Mouse (Mus musculus) midbrain, embryonic 16.5 days (tissue): ENCODE data around the gene Homer2. TPM values are rescaled to one million over a fixed set of nuclear protein-coding genes. Genes with fewer than 3 reads are reported as not detected.

ENCODE experiments used
- ATAC-seq: fragments of 200-750 bp; cut with Nextera tagmentation; 2 replicates; pipeline ENCODE4 v1.8.0; 2017; ENCODE audit warnings: moderate TSS enrichment
- H3K27ac ChIP-seq: fragments of 300-500 bp; sonication (generic); 2 replicates; pipeline ENCODE4 v1.5.1; 2014; ENCODE audit warnings: mild to moderate bottlenecking, low read length, mixed read lengths
- H3K27me3 ChIP-seq: fragments of 300-500 bp; sonication (generic); 2 replicates; pipeline ENCODE4 v1.6.1; 2014; ENCODE audit warnings: low read depth, low read length, mixed read lengths; ENCODE audit not compliant: control insufficient read depth, insufficient read depth
- H3K36me3 ChIP-seq: fragments of 300-500 bp; sonication (generic); 2 replicates; pipeline ENCODE4 v1.6.1; 2014; ENCODE audit warnings: mild to moderate bottlenecking, low read length, moderate library complexity, mixed read lengths; ENCODE audit not compliant: control insufficient read depth, insufficient read depth
- H3K4me1 ChIP-seq: fragments of 300-500 bp; sonication (generic); 2 replicates; pipeline ENCODE4 v1.6.1; 2014; ENCODE audit warnings: mild to moderate bottlenecking, low read length, mixed read lengths; ENCODE audit not compliant: control insufficient read depth, insufficient read depth
- H3K4me2 ChIP-seq: fragments of 300-500 bp; sonication (generic); 2 replicates; pipeline ENCODE4 v1.6.1; 2014; ENCODE audit warnings: mild to moderate bottlenecking, low read length, mixed read lengths
- H3K4me3 ChIP-seq: fragments of 300-500 bp; sonication (generic); 2 replicates; pipeline ENCODE4 v1.5.1; 2014; ENCODE audit warnings: low read depth, mild to moderate bottlenecking, low read length, moderate library complexity, mixed read lengths
- H3K9ac ChIP-seq: fragments of 300-500 bp; sonication (generic); 2 replicates; pipeline ENCODE4 v1.6.1; 2014; ENCODE audit warnings: low read depth, low read length, mixed read lengths
- H3K9me3 ChIP-seq: fragments of 300-500 bp; sonication (generic); replicated peaks from 2 replicates; pipeline ENCODE4 v1.6.1; 2014; ENCODE audit warnings: mild to moderate bottlenecking, low read length, mixed read lengths; ENCODE audit not compliant: control insufficient read depth, poor library complexity, severe bottlenecking
- WGBS: fragments of 180-500 bp; shearing (Covaris S2); extraction: QIAGEN DNeasy Blood & Tissue Kit; methylation state at CpG from one replicate; pipeline ENCODE4 v1.1.7; 2014; 5-methylcytosine and 5-hydroxymethylcytosine counted together
- polyA plus RNA-seq: library from polyadenylated mRNA; unstranded; fragments of >200 nt; fragmentation: Nextera tagmentation; extraction: Ambion mirVana; gene quantifications from 2 replicates; pipeline ENCODE4 v1.2.1, GENCODE M21; 2015

Gene Homer2
- polyA plus RNA-seq, 1 experiment from 2014 or later: 16.3 TPM

- H3K27ac ChIP-seq: no peak overlapping the region
- H3K4me3 ChIP-seq: no peak overlapping the region
- no peaks in the 10 kb centered on the region for H3K36me3 ChIP-seq
- H3K4me1 ChIP-seq: peaks cover 6% of the 10 kb centered on the region; the same call in 1 of the 2 replicates
- no peak overlapping the region for H3K4me2 ChIP-seq
- WGBS: 87% methylated on average over 9 of the region's 9 CpGs
- no peaks in the 10 kb centered on the region for H3K9me3 ChIP-seq
- H3K27me3 ChIP-seq: no peaks in the 10 kb centered on the region
- no peak overlapping the region for H3K9ac ChIP-seq
- ATAC-seq: no peak
These were observed 18.9 kb downstream of the Homer2 start for GRCm38 (mm10) chr7:81688378-81688777.

GRCm38 (mm10) chr7:81687684-81688316 lies 19.5 kb downstream of the Homer2 start:
- no peak overlapping the region for H3K4me3 ChIP-seq
- ATAC-seq: no peak
- H3K9ac ChIP-seq: no peak overlapping the region
- H3K27ac ChIP-seq: no peak overlapping the region
- no peaks in the 10 kb centered on the region for H3K36me3 ChIP-seq
- H3K9me3 ChIP-seq: no peaks in the 10 kb centered on the region
- H3K27me3 ChIP-seq: no peaks in the 10 kb centered on the region
- H3K4me1 ChIP-seq: peaks cover 6% of the 10 kb centered on the region; the same call in 1 of the 2 replicates
- 92% methylated on average over 6 of the region's 6 CpGs for WGBS
- H3K4me2 ChIP-seq: no peak overlapping the region

GRCm38 (mm10) chr7:81685375-81685774 lies 22.0 kb downstream of the Homer2 start:
- no peak overlapping the region for H3K27ac ChIP-seq
- H3K36me3 ChIP-seq: no peaks in the 10 kb centered on the region
- no peak overlapping the region for H3K9ac ChIP-seq
- H3K4me3 ChIP-seq: no peak overlapping the region
- H3K4me1 ChIP-seq: peaks cover 6% of the 10 kb centered on the region; the same call in 1 of the 2 replicates
- ATAC-seq: no peak
- H3K4me2 ChIP-seq: no peak overlapping the region
- H3K9me3 ChIP-seq: no peaks in the 10 kb centered on the region
- H3K27me3 ChIP-seq: no peaks in the 10 kb centered on the region
- 83% methylated on average over 7 of the region's 7 CpGs for WGBS

GRCm38 (mm10) chr7:81683779-81684422 lies 23.4 kb downstream of the Homer2 start:
- H3K36me3 ChIP-seq: no peaks in the 10 kb centered on the region
- no peak overlapping the region for H3K9ac ChIP-seq
- H3K27me3 ChIP-seq: no peaks in the 10 kb centered on the region
- no peak overlapping the region for H3K27ac ChIP-seq
- 60% methylated on average over 7 of the region's 7 CpGs for WGBS
- no peaks in the 10 kb centered on the region for H3K9me3 ChIP-seq
- no peak overlapping the region for H3K4me3 ChIP-seq
- H3K4me1 ChIP-seq: peaks cover 4% of the 10 kb centered on the region; the same call in 1 of the 2 replicates
- no peak overlapping the region for H3K4me2 ChIP-seq
- peak; percentile 66; the same call in 1 of the 2 replicates for ATAC-seq

- 78% methylated on average over 3 of the region's 3 CpGs for WGBS
These were observed 25.9 kb downstream of the Homer2 start for GRCm38 (mm10) chr7:81681386-81681785.

GRCm38 (mm10) chr7:81673359-81674013 lies 33.8 kb downstream of the Homer2 start:
- ATAC-seq: peak; percentile 79
- Histone ChIP-seq H3K9me3 (no peaks in the 10 kb centered on the region), H3K4me1 (peaks cover 10% of the 10 kb centered on the region; the same call in 1 of the 2 replicates), H3K36me3 (no peaks in the 10 kb centered on the region), H3K9ac (no peak overlapping the region), H3K4me3 (no peak overlapping the region), H3K27ac (peak overlapping the region; percentile 66), H3K4me2 (peak overlapping the region; percentile 26), H3K27me3 (no peaks in the 10 kb centered on the region)
- WGBS: 42% methylated on average over 15 of the region's 15 CpGs

More at GRCm38 (mm10) chr7:81681386-81681785, 25.9 kb downstream of the Homer2 start:
- no peak overlapping the region for H3K4me2 ChIP-seq
- H3K36me3 ChIP-seq: no peaks in the 10 kb centered on the region
- H3K9me3 ChIP-seq: no peaks in the 10 kb centered on the region
- H3K4me1 ChIP-seq: peaks cover 4% of the 10 kb centered on the region; the same call in 1 of the 2 replicates
- ATAC-seq: no peak
- no peak overlapping the region for H3K27ac ChIP-seq
- H3K4me3 ChIP-seq: no peak overlapping the region
- H3K27me3 ChIP-seq: no peaks in the 10 kb centered on the region
- H3K9ac ChIP-seq: no peak overlapping the region

- Histone ChIP-seq H3K27me3 (no peaks in the 10 kb centered on the region), H3K4me3 (no peak overlapping the region), H3K9ac (no peak overlapping the region), H3K9me3 (no peaks in the 10 kb centered on the region), H3K4me2 (no peak overlapping the region; the same call in 1 of the 2 replicates), H3K36me3 (no peaks in the 10 kb centered on the region), H3K4me1 (peaks cover 10% of the 10 kb centered on the region; the same call in 1 of the 2 replicates), H3K27ac (peak overlapping the region; percentile 66)
- WGBS: 59% methylated on average over 10 of the region's 10 CpGs
- ATAC-seq: no peak
These were observed 34.5 kb downstream of the Homer2 start for GRCm38 (mm10) chr7:81672735-81673291.

GRCm38 (mm10) chr7:81667156-81667555 lies 40.2 kb downstream of the Homer2 start:
- H3K9me3 ChIP-seq: no peaks in the 10 kb centered on the region
- H3K36me3 ChIP-seq: no peaks in the 10 kb centered on the region
- 86% methylated on average over 4 of the region's 4 CpGs for WGBS
- H3K9ac ChIP-seq: no peak overlapping the region
- H3K27me3 ChIP-seq: no peaks in the 10 kb centered on the region
- no peak overlapping the region for H3K4me3 ChIP-seq
- no peak overlapping the region for H3K4me2 ChIP-seq
- ATAC-seq: no peak
- H3K27ac ChIP-seq: no peak overlapping the region
- no peaks in the 10 kb centered on the region for H3K4me1 ChIP-seq
